Mouse (Mus musculus) brain, embryonic 14.5 days (tissue): ENCODE data around the gene Cbx4.

Experiments
- CTCF ChIP-seq: fragments of 200-500 bp; IDR thresholded peaks from 2 replicates; pipeline ENCODE4 v1.5.1; 2012; ENCODE audit warnings: inconsistent platforms, mild to moderate bottlenecking, moderate library complexity, borderline replicate concordance; ENCODE audit not compliant: insufficient read depth, insufficient read length; ENCODE audit errors: extremely low read depth
- POLR2A ChIP-seq: fragments of 200-500 bp; IDR thresholded peaks from 2 replicates; pipeline ENCODE4 v1.6.1; 2012; ENCODE audit warnings: mild to moderate bottlenecking, inconsistent platforms, borderline replicate concordance; ENCODE audit not compliant: poor library complexity, insufficient read depth, insufficient read length, severe bottlenecking; ENCODE audit errors: extremely low read depth

DNA sequence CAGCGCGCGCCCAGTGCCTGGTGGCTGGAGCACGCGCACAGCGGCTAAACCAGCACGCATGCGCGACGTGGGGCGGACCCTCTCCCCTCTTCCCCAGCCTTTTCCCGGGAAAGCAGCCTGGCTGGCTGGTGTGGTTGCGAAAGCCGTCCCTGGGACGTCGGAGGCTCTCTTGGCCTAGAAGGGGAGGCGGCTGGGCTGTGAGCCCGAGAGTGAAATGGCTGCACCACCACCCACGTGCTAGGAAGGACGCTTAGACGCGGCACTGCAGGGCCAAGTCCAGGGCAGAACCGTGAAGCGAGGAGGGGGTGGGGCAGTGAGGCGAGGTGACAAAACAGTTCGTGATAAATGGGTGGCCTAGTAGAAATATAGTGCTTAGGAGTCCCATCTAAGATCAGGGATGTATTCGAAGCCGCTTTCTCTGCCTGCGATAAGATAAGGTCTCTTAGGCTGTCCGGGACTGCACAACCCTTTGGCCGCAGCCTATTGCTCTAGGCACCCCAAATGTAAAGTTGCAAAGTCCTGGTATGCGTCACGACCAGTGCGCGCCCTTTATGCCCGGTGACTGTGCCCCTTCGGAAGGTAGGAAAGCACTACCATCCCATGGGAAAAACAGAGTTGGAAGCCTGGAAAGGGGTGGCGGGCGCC, 39.3 kb downstream of the Cbx4 start:
- TF ChIP-seq POLR2A = no peak
- TF ChIP-seq CTCF = no peak
